Mouse (Mus musculus) layer of hippocampus, adult 9-10 months (tissue): ENCODE results near the gene Runx1.

Source experiments
- DNase-seq: peaks from one replicate; pipeline ENCODE4 v3.0.0; 2022; ENCODE audit warnings: low spot score

Gene Runx1

DNA sequence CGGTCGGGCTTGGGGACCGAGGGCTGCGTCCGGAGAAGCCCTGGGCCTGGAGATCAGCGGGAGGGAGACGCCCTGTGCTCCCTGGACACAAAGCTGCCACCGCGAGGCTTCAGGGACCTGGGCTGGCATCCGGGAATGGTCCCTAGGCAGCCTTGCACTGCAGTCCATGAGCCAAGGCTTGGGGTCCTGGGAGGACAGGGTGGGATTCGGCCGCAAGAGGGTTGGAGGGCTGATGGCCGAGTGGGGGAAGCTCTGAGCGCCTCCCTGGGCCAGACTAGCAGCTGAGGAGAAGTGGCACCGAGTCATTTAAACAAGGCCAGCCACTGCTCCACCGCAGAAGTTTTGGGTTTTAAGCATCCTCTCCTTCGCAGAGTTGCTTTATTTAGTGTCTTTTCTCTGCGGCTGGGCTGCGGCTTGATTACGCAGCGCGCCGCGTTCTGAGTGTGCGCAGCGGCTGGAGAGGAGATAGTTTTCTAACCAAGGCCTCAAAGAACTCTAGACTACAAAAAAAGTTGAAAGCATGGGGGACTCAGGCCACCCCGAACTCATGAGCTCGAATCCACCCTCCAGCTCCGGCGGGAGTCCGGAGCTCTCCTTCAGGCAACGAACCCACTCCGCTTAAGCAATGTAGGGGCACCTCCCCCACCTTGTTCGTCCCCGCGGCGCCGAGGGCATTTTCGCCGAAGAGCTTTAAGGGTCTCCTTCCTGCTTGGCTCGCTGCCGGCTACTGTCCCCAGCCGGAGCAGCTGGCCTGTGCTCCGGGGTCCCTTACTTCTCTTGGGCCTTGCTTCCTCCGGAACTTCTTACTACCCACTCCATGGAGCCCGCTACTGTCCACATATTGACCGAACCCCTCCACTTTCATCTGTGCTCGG is 128.0 kb downstream of the Runx1 start:
- no peak for DNase-seq

DNA sequence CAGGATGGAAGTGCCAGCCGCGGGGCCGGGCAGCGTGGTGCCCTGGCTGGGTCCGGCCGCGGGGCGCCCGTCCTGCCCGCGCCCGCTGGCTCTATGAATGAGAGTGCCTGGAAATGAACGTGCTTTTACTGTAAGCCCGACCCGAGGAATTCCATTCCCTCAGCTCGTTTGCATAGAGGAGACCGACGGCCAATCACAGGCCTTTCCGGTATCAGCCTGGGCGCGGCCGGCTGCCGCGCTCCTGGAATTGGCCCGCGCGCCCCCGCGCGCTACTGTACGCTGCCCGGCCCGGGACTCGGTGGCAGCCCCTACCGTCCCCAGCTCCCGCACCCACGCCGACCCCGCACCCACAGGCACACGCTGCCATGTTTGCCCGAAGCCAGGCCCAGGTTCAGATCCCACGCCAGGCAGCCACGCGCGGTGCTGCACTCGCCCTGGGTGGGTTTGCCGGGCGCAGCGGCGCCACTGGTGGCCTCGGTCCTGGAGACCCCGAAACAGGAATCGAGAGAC is 128.7 kb downstream of the Runx1 start:
- no peak for DNase-seq

DNA sequence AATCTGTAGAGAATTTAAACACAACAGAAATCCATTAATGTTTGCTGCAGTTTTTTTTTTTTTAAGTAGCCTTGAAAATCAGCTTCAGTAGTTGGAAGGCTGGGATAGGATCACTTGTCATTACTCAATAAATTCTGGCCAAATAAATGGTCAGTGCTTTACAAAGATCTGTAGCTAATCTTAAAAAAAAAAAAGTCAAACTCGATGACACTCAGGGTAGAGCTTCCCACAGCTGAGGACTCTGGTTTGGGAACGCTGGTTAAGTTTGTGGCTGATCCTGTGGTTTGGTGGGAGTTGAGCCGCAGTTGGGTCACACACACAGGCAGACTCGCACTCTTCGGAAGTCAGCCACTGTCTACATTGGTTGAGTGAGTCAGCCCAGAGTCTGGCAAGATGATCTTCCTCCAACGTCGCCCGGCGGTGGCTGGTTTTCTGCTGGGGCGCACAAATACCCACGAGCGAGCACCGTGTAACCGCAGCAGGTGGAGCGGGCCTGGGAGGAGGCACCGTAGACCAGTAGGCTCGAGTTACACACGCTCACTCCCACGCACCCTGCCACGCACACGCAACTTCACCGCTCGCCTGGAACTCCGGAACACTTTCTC is 129.4 kb downstream of the Runx1 start:
- DNase-seq: no peak

DNA sequence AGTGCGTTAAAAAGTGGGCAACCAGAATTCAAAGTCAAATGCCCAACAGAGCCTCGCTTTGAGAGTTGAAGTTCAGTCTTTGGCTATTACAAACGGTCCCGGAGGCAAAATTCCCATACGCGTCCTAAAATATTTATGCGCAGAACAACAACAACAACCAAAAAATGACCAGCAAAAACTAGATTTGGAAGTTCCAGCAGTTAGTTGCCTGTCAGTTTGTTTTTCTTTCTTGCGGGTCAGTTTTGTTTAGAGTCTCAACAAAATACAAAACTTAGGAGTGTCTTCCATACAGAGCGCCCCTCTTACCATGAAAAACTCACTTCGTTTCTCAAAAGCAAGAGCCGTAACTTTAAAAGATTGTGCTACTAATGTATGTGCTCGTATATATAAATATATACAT is 130.0 kb downstream of the Runx1 start:
- DNase-seq: no peak

DNA sequence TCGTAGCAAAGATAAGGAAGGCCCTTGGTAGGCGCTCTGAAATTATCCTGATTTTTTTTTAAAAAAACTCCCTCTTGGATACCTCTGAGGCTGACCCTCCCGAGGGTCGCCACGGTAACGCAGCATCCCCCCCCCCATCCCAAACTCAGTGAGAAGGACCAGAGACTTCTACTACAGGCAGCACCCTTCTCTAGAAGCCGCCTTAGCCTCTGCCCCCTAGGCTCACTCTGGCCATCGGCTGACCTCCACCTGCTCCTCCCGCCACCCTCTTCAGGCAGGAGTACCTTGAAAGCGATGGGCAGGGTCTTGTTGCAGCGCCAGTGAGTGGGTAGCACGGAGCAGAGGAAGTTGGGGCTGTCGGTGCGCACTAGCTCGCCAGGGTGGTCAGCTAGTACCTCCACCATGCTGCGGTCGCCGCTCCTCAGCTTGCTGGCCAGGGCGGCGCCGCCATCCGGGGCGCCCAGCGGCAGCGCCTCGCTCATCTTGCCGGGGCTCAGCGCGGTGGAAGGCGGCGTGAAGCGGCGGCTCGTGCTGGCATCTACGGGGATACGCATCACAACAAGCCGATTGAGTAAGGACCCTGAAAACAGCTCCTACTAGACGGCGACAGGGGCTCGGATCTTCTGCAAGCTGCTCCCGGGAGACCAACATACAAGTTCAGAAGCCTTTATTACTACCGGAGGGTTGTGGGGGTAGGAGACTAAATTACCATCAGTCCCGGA is 130.6 kb downstream of the Runx1 start:
- no peak for DNase-seq

DNA sequence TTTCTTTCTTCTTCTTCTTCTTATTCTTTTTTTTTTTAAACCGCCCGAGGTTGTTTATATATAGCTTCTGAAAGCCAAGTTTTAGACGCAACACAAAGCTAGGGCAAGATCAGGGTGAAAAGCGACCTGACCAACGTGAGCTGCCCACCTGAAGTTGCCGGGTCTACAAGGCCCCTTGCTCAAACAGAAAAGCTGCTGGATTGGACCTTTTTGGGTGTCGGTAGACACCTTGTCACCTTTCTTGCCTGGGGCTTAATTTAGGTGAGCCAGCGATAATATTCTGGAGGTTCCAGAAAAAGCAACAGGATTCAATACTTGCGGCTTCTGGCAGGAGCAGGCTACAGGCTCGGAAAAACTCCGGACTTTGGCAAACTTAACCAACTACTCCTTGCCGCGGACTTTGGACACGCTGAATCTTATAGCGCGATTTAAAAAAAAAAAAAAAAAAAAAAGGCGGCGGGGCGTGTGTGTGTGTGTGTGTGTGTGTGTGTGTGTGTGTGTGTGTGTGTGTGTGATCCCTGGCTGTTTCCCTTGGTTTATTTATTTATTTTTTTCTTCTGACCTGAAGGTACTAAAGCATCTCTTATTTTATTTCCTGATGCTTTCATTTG is 131.3 kb downstream of the Runx1 start:
- DNase-seq: no peak

DNA sequence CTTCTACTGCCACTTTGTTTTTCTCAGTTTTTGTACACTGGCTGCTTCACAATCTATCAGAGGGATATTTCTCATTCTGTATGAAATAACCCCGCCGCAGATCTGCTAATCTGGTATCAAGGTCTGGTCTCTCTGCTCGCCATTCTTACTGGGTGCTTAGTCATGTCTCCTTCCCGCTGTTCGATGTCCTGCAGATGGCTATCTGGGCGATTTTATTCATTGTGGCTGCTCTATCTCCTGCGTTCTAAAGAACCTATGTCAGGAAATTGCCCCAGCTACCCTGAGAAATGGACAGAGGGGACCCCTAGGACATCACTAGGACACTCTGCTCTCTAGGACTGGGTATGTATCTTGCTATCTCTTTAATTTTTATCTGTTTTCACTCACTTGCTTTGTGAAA is 135.2 kb downstream of the Runx1 start:
- DNase-seq: no peak

DNA sequence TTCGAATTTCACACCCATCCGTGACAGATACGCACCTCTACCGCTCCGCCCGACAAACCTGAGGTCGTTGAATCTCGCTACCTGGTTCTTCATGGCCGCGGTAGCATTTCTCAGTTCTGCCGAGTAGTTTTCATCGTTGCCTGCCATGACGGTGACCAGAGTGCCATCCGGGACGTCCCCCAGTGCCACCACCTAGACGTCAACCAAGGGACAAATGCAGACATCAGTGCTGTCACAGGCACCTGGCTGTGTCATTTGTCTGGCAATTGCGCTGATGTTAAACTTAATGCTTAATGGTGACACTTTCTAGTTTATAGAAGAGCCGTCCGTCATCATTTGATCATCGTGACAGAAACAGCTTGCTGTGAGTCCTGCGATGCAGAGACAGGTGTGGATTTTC is 137.0 kb downstream of the Runx1 start:
- DNase-seq: no peak

DNA sequence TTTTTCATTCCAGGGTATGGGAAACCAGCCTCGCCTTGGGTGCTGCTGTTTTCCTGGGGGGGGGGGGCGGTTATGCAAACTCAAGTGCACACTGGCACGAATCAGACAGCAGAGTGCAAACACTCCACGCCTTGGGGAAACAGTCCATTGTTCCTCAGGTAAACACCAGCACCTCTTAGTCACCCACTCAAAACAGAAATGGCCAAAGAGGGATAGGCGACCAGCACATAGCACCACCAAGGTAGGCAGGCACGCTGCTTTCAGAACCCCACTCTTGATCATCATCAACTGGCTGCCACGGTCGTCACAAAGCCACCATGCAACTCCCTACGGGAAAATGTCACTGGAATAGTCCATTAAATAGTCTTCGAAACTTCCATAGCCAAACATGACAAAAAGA is 139.0 kb downstream of the Runx1 start:
- no peak for DNase-seq

DNA sequence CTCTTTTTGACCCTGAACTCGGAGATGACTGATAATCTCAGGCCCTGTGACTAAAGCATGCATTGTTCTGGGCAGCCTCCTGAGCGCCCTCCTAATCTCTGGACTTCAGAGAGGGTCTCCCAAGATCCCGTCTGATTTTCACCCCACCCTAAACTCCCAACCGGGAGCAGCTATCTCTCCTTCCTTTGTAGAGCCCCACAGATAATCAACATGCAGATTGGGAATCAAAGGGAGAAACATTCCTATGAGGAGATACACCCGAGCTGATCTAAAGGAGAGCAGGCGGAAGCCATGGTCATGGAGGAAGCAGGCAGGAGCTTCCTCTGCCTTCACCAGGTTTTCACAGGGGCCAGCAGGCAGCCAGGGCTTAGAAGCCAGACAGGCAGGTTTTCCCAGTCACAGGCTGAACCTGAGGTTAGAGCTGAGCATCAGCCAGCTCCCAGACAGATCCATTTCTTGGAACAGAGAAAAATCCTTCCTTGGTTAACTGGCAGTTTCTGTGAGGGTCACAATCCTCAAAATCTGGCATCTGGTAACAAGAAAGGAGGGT is 140.1 kb downstream of the Runx1 start:
- no peak for DNase-seq

DNA sequence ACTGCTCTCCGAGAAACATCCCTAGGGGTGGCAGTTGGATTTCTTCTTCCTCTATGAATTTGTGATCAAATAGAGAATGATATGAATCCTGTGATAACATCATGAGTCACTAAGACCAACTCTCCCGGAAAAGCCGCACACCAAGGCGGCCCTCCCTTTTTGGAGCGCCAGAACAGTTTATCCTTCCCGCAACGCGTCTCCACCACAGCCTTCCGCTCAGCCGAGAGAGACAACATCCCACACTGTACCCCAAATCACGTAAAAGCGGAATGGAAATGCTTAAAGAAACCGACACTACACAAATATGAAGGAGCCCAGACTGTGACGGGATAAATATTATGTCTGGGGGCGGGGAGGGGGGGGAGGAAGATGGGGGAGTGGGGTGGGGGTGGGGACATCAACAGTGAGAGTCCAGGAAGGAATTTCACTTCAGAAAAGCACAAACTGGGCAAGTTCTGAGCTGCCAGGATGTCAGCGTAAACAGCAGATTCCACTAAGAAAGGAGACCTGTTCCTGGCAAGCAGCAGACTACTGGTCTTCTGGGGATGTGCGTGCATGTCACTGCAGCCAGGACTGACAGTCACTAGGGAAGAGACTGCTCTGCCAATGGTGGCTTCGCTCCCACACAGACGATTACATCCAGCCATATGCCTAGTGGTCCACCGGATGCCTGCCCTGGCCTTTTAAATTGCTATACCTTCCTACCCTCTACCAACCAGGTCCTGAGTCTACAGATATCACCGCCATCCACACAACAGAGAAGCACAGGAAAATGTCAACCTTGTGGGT is 141.3 kb downstream of the Runx1 start:
- DNase-seq: no peak

DNA sequence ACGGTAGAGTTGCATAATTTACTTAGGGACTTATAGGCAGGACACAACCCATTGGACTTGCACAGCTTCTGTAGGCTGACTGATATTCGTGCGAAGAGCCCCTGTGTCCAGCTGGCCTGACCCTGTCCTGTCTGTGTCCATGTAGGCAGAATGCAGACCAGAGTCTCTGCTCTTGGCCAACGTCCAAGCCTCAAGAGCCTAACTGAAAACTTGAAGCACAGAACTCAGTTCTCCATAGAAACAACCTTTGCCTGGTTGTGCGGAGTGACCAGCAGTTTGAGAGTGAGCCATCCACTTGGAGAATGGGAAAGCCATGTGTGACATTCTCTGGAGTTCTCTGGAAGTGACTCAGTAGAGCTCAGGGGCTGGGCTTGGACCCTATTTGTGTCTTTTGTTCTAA is 149.3 kb downstream of the Runx1 start:
- DNase-seq: no peak

DNA sequence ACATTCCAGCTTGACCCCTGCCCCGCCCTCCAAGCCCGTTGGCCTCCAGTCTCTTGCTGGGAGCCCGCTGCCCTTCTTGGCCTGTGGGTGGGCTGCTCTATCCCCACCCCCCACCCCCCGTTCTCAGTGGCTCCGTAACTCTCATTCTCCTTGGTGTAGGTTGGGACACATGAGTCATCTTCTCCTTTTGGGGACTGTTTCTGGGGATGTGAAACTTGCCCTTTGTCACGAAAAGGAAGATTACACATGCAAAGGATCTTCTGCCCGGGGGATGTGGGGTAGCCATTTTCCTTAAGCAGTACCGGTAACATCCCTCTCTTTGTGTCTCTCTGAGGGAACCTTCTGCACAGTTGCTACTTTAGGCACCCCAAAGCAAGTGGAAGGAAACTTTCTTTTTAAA is 150.3 kb downstream of the Runx1 start:
- no peak for DNase-seq

DNA sequence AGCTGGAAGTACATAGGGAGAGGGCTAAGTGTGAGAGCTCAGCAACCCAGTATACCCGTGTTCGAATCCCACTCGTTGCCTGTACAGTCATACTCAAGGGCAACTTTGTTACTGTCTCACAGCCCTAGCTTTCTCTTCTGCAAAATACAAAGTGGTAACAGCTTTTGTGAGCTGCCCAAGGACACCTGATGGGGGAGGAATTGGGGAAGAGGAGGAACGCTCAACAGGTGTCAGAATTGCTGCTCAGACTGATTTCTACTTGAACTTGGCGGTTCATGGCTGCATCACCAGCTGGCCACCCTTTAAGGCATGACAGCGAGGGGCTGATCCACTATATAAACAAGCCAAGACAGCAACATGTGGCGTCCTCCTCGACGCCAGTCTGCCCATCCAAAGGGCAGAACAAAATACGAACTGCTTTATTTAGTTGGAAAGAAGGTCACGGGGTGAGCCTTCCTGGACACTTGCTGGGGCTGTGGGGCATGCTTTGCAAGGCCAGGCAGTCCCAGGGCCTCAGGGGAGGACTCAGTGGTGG is 151.0 kb downstream of the Runx1 start:
- DNase-seq: no peak

DNA sequence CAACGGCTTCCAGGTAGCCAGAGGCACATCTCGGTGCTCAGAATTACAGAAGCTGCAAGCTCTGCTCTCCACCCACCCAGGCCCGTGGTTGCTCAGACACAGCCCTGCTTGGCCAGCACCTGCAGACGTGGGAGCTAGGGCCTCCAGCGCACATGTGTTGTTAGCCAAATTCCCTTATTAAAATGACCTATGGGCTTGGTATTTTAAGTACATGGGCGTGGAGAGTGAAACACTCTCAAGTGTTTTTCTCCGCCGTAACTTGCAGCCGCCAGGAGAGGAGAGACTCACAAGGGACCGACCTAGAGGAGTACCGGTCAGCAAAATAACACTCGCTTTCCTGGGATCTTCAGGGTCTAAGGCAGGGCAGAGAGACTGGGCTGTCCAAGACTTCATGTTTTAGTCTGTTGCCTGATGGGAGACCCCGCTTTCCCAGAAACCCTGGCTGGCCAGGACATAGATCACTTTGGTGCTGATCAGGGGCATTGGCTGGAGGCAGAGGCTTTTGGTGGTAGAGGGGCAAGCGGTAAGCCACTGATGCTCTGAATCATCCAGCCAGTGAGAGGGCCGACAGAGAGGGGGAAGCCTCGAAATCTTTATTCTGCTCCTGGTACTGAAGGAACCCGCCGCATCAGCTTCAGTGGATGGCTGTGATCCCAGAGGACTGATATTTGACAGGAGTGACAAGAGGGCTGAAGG is 151.7 kb downstream of the Runx1 start:
- no peak for DNase-seq

DNA sequence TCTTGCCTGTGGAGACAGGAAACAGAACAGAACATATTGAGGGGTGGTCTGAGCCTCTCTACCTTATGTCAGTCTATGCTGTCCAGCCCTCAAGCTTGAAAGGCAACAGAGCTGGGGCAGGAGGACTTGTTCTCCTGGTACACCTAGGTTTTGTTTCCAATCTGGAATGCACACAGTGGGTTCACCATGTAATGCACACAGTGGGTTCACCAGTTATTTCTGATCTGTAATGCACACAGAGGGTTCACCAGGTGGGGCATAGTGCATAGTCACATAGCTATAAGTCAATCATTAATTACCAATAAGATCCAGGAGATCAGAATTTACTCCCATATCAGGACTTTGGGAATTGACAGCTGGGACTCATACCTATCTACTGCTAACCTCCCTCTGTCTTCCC is 157.1 kb downstream of the Runx1 start:
- DNase-seq: no peak

DNA sequence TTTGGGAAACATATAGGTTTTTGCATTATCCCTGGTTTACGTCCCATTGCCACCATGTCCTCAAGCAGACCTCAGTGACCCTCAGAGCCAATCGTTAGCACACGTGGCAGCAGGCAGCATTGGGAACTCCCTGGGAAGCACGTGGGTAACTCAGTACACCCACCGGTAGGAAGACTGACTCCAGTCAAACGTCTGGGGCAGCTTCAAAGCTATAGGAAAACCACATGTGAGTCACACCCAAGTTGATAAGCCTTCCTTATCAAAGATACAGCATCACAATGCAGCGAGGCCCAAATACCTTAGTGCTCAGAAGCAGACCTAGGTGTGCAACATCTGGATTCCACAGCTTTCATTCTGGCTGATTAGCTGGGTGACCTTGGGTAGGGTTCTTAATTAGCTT is 164.2 kb downstream of the Runx1 start:
- DNase-seq: no peak

DNA sequence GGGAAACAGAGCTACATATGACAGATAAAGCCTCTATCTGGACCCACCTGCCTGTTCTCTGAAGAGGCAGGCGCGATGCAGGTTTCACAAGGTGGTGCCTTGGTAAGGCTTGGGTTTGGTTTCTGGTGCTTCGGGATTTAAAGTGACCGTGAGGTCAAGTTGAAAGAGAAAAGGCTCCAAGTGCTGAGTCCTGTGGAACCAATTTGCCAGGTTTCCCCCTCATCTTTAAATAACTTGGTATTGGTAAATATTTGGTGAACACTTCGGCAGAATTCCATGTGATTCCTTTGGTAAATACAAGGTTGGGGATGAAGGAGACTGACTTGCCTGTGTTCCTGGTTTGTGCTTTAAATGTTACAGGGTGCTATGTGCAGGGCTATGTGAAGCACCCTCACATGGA is 169.2 kb downstream of the Runx1 start:
- no peak for DNase-seq

DNA sequence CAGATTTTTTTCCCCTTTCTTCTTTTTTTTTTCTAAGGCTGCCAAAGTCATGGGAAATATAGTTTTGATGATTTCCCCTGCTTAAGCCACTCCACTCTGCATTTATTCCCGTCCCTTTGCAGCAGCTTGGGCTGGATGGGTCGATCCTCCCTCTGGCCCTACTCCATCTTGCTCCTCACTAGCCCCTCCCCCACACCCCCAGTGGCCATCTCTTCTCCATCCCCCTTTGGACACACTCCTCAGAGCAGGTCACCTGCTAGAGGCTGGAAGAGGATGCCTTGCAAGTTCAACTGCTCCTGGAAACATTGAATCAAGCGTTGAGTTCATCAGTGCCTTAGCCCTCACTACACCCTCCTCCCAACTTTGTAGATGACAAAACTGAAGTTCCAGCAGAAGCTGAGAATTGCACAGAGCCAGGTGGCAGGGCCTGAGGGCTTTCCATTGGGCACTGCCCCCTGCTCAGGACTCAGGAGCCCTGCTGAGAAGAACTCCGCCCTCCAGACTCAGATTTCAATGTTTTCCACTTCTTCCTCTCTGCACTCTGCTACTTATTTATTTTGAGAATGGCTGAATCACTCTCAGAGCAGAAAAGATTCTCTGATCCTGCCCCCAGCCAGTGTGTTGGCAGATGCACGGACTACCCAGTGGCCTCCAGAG is 171.5 kb downstream of the Runx1 start:
- no peak for DNase-seq

DNA sequence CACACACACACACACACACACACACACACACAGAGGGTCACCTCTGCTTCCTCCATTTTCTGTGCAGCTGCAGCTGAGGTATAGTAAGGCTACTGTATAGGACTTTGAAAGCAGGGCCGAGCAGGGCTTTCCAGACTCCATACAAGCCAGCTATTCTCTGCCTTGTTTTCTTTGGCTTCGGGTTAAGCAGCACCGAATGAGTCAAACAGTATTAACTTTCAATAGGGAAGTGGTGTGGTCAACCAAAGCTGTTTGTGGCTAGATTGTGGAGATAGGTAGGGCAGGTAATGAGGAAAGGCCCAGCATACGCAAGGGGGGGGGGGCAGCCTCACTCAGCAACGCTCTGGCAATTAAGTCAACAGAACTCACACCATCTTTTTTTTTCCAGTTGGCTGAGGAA is 172.1 kb downstream of the Runx1 start:
- DNase-seq: no peak
